Mouse (Mus musculus) common myeloid progenitor, adult 5-6 weeks (primary cell): ENCODE results near the gene Gm42674. TPM values are rescaled to one million over a fixed set of nuclear protein-coding genes. Genes with fewer than 3 reads are reported as not detected.

Source experiments
- ATAC-seq: replicated peaks from 2 replicates; pipeline ENCODE4 v1.8.0; 2016; ENCODE audit warnings: low read depth, mild to moderate bottlenecking, moderate TSS enrichment, inconsistent platforms; ENCODE audit not compliant: poor library complexity, severe bottlenecking
- total RNA-seq: library from RNA; stranded (forward); fragments of 200-1000, 187-1606 nt; gene quantifications from 2 replicates; pipeline ENCODE4 v1.2.3, GENCODE M21; 2017

Gene Gm42674
- total RNA-seq, 1 experiment from 2014 or later = not detected

DNA sequence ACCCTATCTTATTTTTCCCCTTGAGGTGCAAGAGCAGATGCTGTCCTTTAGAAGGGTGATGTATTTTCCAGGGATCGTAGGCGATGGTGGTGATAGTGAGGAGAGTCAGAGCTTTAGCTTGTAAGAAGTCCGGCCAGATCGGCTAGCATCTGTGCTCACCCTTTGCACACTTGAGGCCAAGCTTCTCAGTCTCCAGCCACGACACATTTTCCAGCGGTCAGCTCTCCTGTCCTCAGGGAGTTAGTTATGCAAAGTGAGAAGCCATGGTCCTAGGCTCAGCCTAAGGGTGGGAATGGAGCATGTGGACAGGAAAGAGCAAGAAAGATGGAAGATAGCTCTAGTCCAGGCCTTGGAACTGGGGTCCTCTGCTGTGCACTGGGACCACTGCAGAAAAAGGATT is 4.9 kb upstream of the Gm42674 start:
- ATAC-seq = no peak

DNA sequence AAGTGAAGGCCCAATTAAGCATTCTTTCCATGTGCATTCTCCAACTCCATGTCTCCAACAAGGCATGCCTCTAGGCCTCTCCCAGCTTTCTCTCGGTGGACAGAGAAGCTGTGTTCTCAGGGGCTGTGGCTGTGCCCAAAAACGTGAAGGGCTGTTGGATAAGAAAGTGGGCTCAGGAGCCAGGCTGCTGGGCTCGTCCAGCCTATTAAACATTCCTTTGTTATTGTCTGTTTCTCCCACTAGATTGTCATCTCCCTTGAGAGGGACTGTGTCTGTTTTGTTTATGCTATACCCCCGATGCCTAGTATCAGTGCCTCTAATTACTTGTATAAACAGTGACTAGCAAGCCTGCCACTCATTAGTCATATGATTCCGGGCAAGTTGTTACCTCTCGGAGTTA is 4.0 kb upstream of the Gm42674 start:
- ATAC-seq = no peak

DNA sequence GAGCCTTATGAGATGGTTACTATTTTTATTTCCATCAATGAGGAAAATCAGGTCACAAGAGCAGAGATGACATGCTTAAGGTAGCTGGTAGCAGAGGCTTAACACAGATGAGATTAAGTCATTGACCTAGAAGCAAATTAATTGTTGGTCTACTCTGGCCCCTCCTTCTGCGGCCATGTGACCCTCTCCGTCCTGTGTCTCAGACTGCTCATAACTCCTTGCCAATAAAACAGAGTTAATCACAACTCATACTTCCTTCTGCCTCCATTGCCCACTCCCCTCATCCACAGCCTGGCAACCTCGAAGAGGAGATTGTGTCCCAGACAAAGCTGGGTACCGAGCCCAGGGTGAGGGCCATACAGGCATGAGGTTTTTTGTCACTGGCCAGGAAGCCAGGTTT is 3.5 kb upstream of the Gm42674 start:
- no peak for ATAC-seq

DNA sequence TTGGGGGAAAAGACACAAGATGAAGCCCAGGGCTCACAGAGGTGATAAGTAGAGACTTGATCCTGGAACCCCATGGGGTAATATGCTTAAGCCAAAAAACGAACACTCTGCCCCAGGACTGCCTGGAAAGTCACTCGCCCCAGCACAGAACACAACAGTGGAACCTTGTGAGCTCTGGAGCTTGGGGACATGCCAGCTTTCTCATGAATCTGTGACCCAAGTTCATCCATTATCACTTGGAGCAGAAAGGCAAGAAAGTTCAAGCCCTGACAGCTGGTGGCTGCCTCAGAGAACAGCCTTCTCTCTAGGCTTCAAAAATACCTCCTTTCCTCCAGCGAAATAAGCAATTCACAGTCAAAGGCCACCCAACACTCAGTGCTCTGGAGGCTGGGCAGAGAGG is 2.3 kb upstream of the Gm42674 start:
- no peak for ATAC-seq

DNA sequence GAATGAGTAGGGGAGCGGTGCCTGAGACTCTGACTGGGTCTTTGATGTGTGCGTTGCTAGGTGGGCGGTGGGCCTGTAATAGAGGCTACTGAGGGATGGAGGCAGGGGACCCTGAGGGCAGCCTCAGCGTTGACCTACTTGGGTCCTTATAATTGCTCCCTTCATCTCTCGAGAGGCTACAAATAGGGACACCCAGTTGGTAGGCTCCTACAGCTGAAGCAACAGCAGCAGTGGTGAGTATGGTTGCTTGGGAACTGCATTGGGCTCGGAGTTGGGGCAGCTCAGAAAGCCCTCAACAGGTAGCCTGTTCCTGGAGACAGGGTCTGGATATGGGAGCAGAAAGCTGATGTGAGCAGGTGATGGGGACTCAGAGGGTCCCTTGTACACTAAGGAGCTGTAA is 1.7 kb upstream of the Gm42674 start:
- ATAC-seq = no peak

DNA sequence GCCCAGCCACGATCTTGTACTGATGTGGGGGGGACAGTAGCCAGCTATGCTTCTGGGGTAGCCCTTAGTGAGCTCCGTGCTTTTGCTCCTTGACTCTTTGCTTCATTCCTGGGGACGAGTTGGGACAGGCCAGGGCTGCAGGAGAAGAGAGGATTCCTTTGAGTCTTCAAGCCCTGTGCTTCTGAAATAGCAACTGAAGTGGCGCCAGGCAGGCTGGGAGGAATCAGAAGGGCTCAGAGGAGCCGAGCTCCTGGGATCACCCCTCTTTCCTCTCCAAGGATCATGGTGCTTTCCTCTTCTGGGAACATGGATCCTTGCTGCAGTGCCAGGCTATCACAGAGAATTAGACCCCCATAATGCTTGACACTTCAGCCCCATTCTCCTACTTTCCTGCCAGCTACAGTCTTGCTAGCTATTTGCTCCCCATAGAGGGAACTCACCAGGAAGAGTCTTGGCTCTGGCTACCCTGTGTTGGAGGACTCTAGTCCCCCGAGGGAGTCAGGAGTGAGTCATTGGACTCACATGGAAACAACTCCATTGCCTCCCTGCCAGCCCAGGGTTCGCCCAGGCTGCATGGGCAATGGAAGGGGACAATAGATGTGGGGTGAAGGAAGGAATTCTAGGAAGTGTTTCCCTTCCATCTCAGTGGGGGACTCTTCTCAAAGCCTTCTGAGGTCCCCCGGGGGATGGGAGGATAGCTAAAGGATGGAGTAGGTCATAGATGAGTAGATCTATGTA is 1.1 kb upstream of the Gm42674 start:
- ATAC-seq = no peak

DNA sequence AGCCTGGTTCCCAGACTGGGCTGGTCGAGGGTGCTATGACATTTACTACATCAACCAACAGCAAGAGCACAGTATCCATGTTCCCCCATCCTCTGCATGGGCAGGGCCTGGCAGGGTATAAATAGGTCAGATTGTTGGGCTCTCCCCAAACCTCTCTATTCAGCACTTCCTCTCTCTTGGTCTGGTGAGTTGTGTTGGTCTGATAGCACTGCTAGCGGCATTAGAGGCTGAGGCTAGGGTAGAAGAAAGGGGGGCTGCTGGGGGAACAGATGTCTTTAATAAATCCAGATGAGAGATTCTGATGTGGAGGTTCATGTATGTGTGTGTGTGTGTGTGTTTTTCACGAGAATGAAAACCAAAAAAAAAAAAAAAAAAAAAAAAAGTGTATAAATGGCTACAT is 1.9 kb downstream of the Gm42674 start, which contains the start of gene S100a4:
Gene S100a4 (plus strand): TSS at position 149 of the 400 bp plus-strand sequence.
- peak; percentile 86 for ATAC-seq

DNA sequence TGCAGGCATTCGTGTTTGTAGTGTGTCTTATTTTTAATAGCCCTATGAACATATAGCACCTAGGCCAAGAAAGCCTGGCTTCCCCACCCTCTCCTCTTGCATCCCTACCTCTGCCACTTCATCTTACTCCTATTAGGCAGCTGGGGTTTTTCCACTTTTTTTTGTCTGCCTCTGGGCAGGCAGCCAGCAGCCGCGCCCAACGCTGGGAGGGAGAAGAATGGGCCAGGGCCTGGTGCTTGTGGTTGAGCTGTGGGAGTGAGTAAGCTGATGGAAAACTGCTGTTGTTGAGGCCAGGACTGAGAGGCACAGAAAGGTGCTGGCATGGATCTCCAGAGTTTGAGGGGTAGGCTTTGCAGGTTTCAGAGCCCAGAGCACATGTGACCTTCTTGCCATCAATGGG is 2.7 kb downstream of the Gm42674 start:
- ATAC-seq = peak; percentile 50

DNA sequence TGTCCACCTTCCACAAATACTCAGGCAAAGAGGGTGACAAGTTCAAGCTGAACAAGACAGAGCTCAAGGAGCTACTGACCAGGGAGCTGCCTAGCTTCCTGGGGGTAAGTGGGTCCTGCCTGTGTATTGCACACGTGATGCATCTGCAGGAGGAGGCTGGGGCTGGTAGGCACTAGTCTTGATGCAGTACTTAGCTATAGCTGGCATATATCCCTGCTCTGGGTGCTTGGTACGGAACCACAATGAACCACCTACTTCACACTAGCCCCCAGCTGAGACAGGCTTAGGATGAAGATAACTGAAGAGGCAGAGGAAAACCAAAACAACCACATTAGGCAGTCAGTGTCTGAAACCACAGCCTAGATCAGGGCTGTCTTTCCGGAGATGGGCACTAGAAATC is 3.3 kb downstream of the Gm42674 start:
- peak; percentile 40 for ATAC-seq

DNA sequence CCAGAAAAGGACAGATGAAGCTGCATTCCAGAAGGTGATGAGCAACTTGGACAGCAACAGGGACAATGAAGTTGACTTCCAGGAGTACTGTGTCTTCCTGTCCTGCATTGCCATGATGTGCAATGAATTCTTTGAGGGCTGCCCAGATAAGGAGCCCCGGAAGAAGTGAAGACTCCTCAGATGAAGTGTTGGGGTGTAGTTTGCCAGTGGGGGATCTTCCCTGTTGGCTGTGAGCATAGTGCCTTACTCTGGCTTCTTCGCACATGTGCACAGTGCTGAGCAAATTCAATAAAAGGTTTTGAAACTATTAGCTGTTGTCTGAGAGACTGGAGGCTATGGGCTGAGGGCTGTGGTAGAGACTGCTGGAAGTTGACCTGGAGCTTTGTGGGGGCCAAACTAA is 4.0 kb downstream of the Gm42674 start:
- ATAC-seq = no peak

DNA sequence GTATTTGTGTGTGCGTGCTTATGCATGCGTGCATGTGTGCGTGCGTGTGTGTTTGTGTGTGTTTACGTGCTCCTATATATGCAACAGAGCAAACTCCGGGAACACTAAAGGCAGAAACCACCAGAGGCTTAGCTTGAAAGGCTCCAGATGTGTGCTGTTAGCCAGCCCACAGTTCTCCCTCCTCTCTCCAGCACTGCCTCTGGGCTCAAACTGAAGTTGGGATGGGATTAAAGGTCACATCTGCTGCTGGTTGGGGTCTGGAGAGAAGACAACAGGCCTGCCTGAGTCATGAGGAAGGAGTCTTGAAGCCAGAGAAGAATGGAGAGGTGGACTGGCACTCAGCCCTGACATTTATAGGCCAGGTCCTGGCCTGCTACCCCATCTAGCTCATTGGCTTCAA is 4.5 kb downstream of the Gm42674 start:
- no peak for ATAC-seq

DNA sequence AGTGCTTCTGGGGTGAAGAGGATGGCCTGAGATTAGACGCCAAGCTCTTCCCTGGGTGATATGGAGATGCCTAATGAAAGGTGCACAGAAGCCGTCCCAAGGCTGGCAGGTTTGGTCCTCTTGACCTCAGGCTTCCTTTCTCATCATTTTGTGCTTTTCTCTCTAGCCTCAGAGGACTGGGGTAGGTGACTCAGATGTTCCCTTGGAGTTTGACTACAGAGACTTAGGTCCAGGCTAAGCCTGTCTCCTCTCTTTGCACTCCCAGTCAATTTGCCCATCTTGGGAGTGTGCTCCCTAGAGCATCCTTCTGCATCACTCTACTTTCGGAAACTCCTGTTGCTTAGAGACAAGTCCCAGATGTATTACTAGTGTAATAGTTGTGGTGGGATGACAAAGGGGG is 5.7 kb downstream of the Gm42674 start:
- no peak for ATAC-seq

DNA sequence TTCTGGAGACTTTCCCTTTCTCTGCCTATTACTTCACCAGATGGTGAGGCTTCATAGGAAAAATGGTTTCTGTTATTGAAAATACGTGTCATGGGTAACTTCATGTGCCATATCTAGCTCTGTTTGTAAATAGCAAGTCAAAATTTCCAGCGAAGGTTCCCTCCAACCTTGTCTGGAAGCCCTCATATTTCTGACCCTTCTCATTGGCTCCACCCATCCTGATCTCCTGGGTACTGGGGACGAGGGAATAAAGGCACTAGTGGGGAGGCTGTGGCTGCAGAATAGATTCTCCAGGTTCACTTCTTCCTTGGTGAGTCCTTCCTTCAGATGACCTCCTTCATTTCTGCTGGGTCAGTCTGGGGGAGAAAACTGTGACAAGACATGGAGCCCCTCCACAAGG is 6.5 kb downstream of the Gm42674 start, which contains the start of gene S100a5:
Gene S100a5 (plus strand): TSS at position 301 of the 400 bp plus-strand sequence.
- no peak for ATAC-seq

DNA sequence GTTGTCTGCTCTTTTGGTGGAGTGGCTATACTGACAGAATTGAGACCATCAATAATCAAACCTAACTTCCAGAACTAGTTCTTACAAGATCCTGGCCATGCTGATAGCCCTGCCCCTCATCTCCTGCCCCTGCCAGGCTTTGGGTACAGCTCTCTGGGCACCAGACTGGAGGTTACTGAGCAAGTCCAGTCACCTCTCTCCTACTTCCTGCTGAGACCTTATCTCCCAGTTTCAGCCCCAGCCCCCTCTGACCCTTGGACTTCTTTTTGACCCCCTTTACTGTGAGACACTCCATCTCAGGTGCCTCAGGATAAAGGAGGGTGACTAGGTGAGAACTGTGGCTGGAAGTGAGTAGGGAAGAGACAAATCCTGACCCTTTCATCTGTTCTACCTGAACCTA is 7.4 kb downstream of the Gm42674 start:
- ATAC-seq = no peak

DNA sequence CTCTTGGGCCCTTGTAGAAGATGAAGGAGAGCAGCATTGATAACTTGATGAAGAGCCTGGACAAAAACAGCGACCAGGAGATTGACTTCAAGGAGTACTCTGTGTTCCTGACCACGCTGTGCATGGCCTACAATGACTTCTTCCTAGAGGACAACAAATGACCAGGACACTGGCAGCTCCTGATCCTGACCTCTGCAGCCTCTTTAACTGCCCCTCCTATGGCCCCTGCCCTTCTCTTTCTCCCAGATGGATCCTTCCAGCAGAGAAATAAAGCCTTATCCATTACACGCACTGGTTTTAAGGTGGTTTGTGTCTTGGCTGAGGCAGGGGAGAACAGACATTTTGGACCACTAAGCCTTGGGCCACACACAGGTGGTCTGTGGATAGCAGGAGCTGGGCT is 9.8 kb downstream of the Gm42674 start:
- ATAC-seq = no peak

DNA sequence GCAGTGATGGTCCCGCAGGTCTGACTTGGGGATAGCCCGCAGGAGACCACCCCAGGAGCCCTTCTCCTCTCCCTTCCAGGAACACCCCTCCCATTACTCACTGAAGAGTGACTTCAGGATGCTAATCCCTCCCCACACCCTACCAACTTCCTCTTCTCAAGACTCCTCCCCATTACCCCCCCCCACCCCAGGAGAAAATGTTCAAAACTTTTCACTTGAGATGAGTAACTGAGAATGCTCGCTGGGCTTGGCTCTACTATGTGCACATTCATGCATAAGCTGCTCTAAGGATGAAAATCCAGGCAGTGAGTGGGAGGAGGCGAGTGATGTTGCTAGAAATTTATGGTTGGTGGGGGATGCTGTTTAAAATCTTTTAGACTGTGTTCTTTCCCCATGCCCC is 10.4 kb downstream of the Gm42674 start:
- ATAC-seq = 0 out of 2 replicates have a peak, but pooled peaks have one; percentile 27

DNA sequence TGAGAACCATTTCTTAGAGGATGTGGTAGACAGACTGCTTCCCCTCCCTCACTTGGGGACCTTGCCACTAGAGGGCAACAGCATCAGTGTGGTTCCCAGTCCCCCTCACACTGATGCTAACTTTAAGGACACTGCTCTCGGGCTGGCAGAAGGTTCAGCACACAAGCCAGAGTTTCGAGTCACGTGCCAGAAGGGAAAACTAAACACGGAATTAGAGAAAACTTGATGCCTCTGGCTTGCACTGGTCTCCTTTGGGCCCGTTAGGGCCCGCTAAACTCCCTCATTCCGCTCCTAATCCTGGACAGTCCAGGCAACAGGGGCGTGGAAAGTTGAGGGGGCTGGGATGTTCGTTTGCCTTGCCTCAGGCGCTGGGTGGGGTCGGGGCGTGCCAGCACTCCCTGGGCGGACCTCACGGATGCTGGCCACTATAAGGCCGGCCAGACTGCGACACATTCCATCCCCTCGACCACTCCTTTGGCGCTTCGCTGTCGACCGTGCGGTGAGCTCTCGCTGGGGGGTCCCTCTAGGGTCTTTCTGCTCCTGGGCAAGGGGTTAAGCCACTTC is 11.1 kb downstream of the Gm42674 start, which contains the start of gene S100a6:
Gene S100a6 (plus strand): TSS at position 155 of the 564 bp plus-strand sequence.
- ATAC-seq = peak; percentile 76

DNA sequence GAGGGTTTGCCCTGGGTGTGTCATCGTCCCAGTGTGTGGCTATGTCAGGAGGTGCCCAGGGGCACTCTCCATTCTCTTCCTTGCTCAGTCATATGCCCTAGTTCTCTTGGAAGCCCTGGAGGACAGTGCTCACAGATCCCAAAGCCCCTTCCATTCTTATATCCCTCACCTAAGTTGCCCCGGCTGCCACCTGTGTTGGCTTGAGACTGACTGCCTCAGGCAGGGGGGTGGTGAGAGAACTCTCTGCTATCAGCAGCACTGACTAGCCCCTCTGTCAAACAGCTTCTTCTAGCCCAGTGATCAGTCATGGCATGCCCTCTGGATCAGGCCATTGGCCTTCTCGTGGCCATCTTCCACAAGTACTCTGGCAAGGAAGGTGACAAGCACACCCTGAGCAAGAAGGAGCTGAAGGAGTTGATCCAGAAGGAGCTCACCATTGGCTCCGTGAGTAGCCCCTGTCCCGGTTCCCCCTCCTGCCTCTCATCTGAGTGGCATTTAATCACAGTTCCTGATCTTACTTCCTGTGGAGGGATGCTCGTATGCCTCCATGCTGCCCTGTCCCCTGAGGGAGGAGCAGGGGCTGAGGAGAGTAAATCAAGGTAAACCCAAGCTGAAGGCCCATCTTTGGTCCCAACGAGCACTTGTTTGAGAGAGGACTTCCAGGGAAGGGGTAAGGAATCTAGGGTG is 11.9 kb downstream of the Gm42674 start:
- ATAC-seq = peak; percentile 19; the same call in 1 of the 2 replicates

DNA sequence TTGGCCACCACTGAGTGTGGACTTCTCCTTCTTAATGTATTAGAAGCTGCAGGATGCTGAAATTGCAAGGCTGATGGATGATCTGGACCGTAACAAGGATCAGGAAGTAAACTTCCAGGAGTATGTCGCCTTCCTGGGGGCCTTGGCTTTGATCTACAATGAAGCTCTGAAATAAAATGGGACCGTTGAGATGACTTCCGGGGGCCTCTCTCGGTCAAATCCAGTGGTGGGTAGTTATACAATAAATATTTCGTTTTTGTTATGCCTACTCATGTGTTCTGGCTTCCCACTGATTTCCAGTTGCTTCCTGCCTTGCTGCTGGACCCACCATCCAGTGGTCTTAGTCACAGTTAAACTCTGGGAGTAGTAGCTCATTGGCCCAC is 12.4 kb downstream of the Gm42674 start:
- no peak for ATAC-seq

DNA sequence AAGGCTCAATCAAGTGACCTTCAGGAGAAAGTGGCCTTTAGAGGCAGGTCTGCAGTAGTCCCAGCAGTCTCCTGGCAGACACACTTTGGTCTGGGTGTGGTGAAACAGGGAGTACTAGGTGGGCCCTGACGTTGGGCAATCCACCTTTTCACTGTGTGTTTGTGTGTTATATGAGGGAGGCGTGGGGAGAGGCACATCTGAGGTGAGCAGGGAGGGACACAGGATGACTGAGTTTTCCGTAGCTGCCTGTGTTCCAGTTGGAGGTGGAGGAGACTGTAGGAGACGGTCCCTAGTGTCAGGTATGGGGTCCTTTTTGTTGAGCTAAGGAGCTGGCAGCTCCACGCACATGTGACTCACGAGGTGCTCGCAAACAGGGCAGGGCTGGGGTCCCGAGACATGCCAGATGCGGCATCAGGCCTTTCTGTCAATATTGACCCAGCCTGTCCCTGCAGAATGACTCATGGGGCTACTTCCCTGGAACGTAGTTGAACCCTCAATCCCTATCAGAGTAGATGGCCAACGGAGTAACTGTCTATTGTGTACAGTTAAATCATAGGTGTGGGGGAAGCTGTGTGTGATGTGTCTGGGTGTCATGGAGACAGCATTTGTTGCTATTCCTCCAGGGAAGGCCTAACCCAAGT is 13.0 kb downstream of the Gm42674 start:
- no peak for ATAC-seq

DNA sequence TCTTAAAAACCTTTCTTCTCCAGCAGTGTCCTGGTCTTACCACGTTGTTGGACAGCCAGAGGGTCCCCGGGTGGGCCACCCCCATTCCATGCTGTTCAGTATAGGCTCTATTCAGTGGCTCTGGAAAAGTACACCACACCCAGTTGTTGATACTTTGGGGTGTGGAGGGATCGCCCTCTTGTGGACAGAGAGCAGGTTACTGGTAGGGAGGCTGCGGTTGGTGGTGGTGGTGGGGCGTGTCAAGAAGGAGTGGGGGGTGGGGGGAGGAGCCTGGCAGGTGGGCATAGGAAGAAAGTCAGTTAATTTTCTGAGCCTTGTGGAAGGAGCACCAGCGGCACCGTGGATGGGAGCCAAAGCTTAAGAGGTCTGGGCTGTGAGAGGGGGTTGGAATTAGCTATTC is 13.7 kb downstream of the Gm42674 start:
- peak; percentile 81 for ATAC-seq
